Mouse (Mus musculus) CH12.LX (cell line): ENCODE measurements at regions not wholly inside any gene's neighbourhood (a gene's known extent, or its start where the extent isn't known, plus 50 kb on each side); places are given as distances from the start of the nearest gene placed in this dataset.

Experiments used
- DNase-seq: peaks from one replicate; pipeline ENCODE4 v3.0.0-alpha.2; 2013; ENCODE audit errors: extremely low read depth
- H3K27ac ChIP-seq: 2 replicates; pipeline ENCODE4 v1.5.1; 2012; ENCODE audit warnings: low read depth, mild to moderate bottlenecking, control low read depth, moderate library complexity; ENCODE audit not compliant: insufficient read depth
- H3K27me3 ChIP-seq: replicated peaks from 2 replicates; pipeline ENCODE3; 2012; ENCODE audit warnings: inconsistent platforms
- H3K36me3 ChIP-seq, 2 experiments: replicated peaks in 1 of 2; 2 replicates each; pipeline versions ENCODE3 to v1.6.1; 2012; ENCODE audit warnings: inconsistent platforms in 1 of 2, low read length in 1 of 2, mild to moderate bottlenecking in 1 of 2, mixed read lengths in 1 of 2, moderate library complexity in 1 of 2; ENCODE audit not compliant: control insufficient read depth in 1 of 2, insufficient read depth in 1 of 2
- H3K4me1 ChIP-seq, 2 experiments: 2 replicates each; pipeline ENCODE4 v1.6.1; 2012; ENCODE audit warnings: inconsistent platforms in 1 of 2, moderate library complexity in 1 of 2; ENCODE audit not compliant: insufficient read depth in 2 of 2, control insufficient read depth in 1 of 2
- H3K4me2 ChIP-seq: 2 replicates; pipeline ENCODE4 v1.6.1; 2012; ENCODE audit warnings: low read depth, mild to moderate bottlenecking, control low read depth; ENCODE audit not compliant: poor library complexity, insufficient read depth, severe bottlenecking
- H3K4me3 ChIP-seq, 3 experiments: fragments of 150-350 bp in 1 of 3; sonication (generic) in 1 of 3; replicated peaks in 1 of 3; 2 replicates each; pipeline versions ENCODE3 to v1.5.1; 2011 to 2012; ENCODE audit warnings: low read depth in 2 of 3, low read length in 2 of 3, mild to moderate bottlenecking in 2 of 3, moderate library complexity in 2 of 3, control low read depth in 1 of 3, improper control_type of control experiment in 1 of 3, inconsistent platforms in 1 of 3, mixed read lengths in 1 of 3; ENCODE audit not compliant: poor library complexity in 1 of 3
- H3K79me2 ChIP-seq: replicated peaks from 2 replicates; pipeline ENCODE4 v1.6.1; 2012; ENCODE audit warnings: mild to moderate bottlenecking, moderate library complexity; ENCODE audit not compliant: control insufficient read depth, poor library complexity, insufficient read depth, severe bottlenecking; ENCODE audit errors: extremely low read depth
- H3K9ac ChIP-seq: 2 replicates; pipeline ENCODE4 v1.6.1; 2012; ENCODE audit warnings: low read depth, mild to moderate bottlenecking, control low read depth, moderate library complexity; ENCODE audit not compliant: insufficient read depth
- H3K9me3 ChIP-seq: replicated peaks from 2 replicates; pipeline ENCODE3; 2012; ENCODE audit warnings: low read length, inconsistent platforms, mixed read lengths
- BHLHE40 ChIP-seq: IDR thresholded peaks from 2 replicates; pipeline ENCODE4 v1.6.1; 2011; ENCODE audit warnings: mild to moderate bottlenecking, low read depth, low read length, improper control_type of control experiment
- CHD1 ChIP-seq: IDR thresholded peaks from 2 replicates; pipeline ENCODE4 v1.6.1; 2012; ENCODE audit warnings: low read depth, low read length, improper control_type of control experiment, inconsistent platforms
- CHD2 ChIP-seq: IDR thresholded peaks from 2 replicates; pipeline ENCODE4 v1.6.1; 2011; ENCODE audit warnings: low read length, improper control_type of control experiment
- E2F4 ChIP-seq: IDR thresholded peaks from 2 replicates; pipeline ENCODE4 v1.6.1; 2011; ENCODE audit warnings: low read depth, low read length, improper control_type of control experiment; ENCODE audit not compliant: insufficient replicate concordance
- ETS1 ChIP-seq: conservative IDR thresholded peaks from 2 replicates; pipeline ENCODE4 v1.6.1; 2012; ENCODE audit warnings: low read depth, mild to moderate bottlenecking, inconsistent platforms, low read length, improper control_type of control experiment, moderate library complexity
- HCFC1 ChIP-seq: IDR thresholded peaks from 2 replicates; pipeline ENCODE4 v1.6.1; 2012; ENCODE audit warnings: low read depth, mild to moderate bottlenecking, inconsistent platforms, low read length, improper control_type of control experiment
- JUN ChIP-seq: IDR thresholded peaks from 2 replicates; pipeline ENCODE4 v1.6.1; 2011; ENCODE audit warnings: low read depth, mild to moderate bottlenecking, low read length, improper control_type of control experiment, moderate library complexity; ENCODE audit not compliant: insufficient read depth
- JUND ChIP-seq: conservative IDR thresholded peaks from 2 replicates; pipeline ENCODE4 v1.6.1; 2011; ENCODE audit warnings: low read depth, low read length, improper control_type of control experiment
- MAFK ChIP-seq: IDR thresholded peaks from 2 replicates; pipeline ENCODE4 v1.6.1; 2011; ENCODE audit warnings: low read length, improper control_type of control experiment; ENCODE audit not compliant: insufficient replicate concordance
- MAZ ChIP-seq: IDR thresholded peaks from 2 replicates; pipeline ENCODE4 v1.6.1; 2012; ENCODE audit warnings: low read depth, mild to moderate bottlenecking, inconsistent platforms, low read length, improper control_type of control experiment, moderate library complexity
- MEF2A ChIP-seq: IDR thresholded peaks from 2 replicates; pipeline ENCODE4 v1.6.1; 2014; ENCODE audit warnings: low read depth, mild to moderate bottlenecking, inconsistent platforms, low read length, improper control_type of control experiment, borderline replicate concordance
- MXI1 ChIP-seq: IDR thresholded peaks from 2 replicates; pipeline ENCODE4 v1.6.1; 2011; ENCODE audit warnings: mild to moderate bottlenecking, low read depth, low read length, improper control_type of control experiment
- MYC ChIP-seq: IDR thresholded peaks from 2 replicates; pipeline ENCODE4 v1.6.1; 2011; ENCODE audit warnings: low read depth, mild to moderate bottlenecking, improper control_type of control experiment, low read length
- NELFE ChIP-seq: IDR thresholded peaks from 2 replicates; pipeline ENCODE4 v1.6.1; 2011; ENCODE audit warnings: low read depth, low read length, improper control_type of control experiment
- NRF1 ChIP-seq: IDR thresholded peaks from 2 replicates; pipeline ENCODE4 v1.6.1; 2014; ENCODE audit warnings: low read depth, mild to moderate bottlenecking, inconsistent platforms, low read length, improper control_type of control experiment, moderate library complexity
- PAX5 ChIP-seq: IDR thresholded peaks from 2 replicates; pipeline ENCODE4 v1.6.1; 2012; ENCODE audit warnings: low read length, inconsistent platforms, mixed read lengths
- RAD21 ChIP-seq: IDR thresholded peaks from 2 replicates; pipeline ENCODE4 v1.6.1; 2011; ENCODE audit warnings: low read depth, mild to moderate bottlenecking, low read length, improper control_type of control experiment, moderate library complexity
- RCOR1 ChIP-seq: conservative IDR thresholded peaks from 2 replicates; pipeline ENCODE4 v1.6.1; 2012; ENCODE audit warnings: low read depth, mild to moderate bottlenecking, inconsistent platforms, low read length, improper control_type of control experiment
- SMC3 ChIP-seq: IDR thresholded peaks from 2 replicates; pipeline ENCODE4 v1.6.1; 2011; ENCODE audit warnings: low read depth, low read length, improper control_type of control experiment
- TBP ChIP-seq: conservative IDR thresholded peaks from 2 replicates; pipeline ENCODE4 v1.6.1; 2011; ENCODE audit warnings: low read depth, low read length, improper control_type of control experiment
- USF1 ChIP-seq: IDR thresholded peaks from 2 replicates; pipeline ENCODE4 v1.6.1; 2014; ENCODE audit warnings: low read depth, mild to moderate bottlenecking, inconsistent platforms, low read length, improper control_type of control experiment
- ZMIZ1 ChIP-seq: IDR thresholded peaks from 2 replicates; pipeline ENCODE4 v1.6.1; 2012; ENCODE audit warnings: low read depth, mild to moderate bottlenecking, inconsistent platforms, low read length, improper control_type of control experiment
- ZNF384 ChIP-seq: IDR thresholded peaks from 2 replicates; pipeline ENCODE4 v1.6.1; 2012; ENCODE audit warnings: low read depth, low read length, improper control_type of control experiment, inconsistent platforms
- dilution Hi-C: fragments of 300-500 bp; cut with MboI; formaldehyde crosslinking; loops from 2 replicates; pipeline ENCODE4 v1.14.3; 2020; ENCODE audit warnings: low sequenced_read_pairs; ENCODE audit not compliant: extremely low pct_unique_long_range_greater_than_20kb, extremely low pct_ligation_motif_present
- in situ Hi-C: fragments of 300-500 bp; cut with MboI; formaldehyde crosslinking; loops from 3 replicates; pipeline ENCODE4 v1.14.3; 2019; ENCODE audit warnings: low sequenced_read_pairs, low pct_ligation_motif_present, low pct_unique_long_range_greater_than_20kb, mixed read lengths

- in situ Hi-C loops (no loop called here), dilution Hi-C loops (no loop called here)
- Histone ChIP-seq H3K9ac (no peak overlapping the region), H3K4me2 (no peak overlapping the region), H3K4me1 (no peaks in the 10 kb centered on the region), H3K9me3 (no peaks in the 10 kb centered on the region), H3K27ac (no peak overlapping the region), H3K79me2 (no peaks in the 10 kb centered on the region), H3K27me3 (peaks cover 81% of the 10 kb centered on the region), H3K4me3 (no peak overlapping the region), H3K36me3 (no peaks in the 10 kb centered on the region)
- no peak for TF ChIP-seq JUND
- no peak for TF ChIP-seq PAX5
- no peak for TF ChIP-seq CHD2
- TF ChIP-seq RCOR1: no peak
- TF ChIP-seq BHLHE40: no peak
- TF ChIP-seq CHD1: no peak
- TF ChIP-seq ZMIZ1: no peak
- no peak for TF ChIP-seq E2F4
- no peak for TF ChIP-seq USF1
- no peak for TF ChIP-seq ETS1
- TF ChIP-seq ZNF384: no peak
- no peak for TF ChIP-seq MAFK
- DNase-seq: no peak
Observed at GRCm38 (mm10) chr7:135898876-135899275, 182.7 kb upstream of the Mki67 start.

DNA sequence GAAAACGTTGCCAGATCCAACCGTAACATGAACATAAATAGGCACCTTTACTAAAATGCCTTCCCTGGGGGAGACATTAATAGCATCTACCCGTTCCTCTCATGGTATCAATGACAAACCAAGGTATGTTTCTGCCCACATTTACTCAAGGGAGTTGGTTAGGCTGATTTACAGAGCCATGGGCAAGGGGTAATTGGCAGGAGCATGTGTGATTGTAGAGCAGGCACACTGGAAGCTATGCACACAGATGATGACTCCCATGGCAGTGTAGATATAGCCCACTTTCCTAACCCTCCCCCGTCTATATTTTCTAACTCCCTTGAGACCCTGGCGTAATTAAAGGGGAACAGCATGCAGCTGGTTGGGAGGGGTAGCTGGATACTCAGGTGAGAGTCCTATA lies 183.6 kb upstream of the Mki67 start:
- Histone ChIP-seq H3K9me3 (no peaks in the 10 kb centered on the region), H3K4me3 (no peak overlapping the region), H3K9ac (no peak overlapping the region)
- in situ Hi-C loops: no loop called here
- DNase-seq: no peak
- TF ChIP-seq MXI1 (no peak), JUN (no peak), RAD21 (no peak), HCFC1 (no peak), MEF2A (no peak), JUND (no peak), NELFE (no peak), ZNF384 (no peak), SMC3 (no peak), NRF1 (no peak), E2F4 (no peak), TBP (no peak), ZMIZ1 (no peak), MYC (no peak), MAZ (no peak), ETS1 (no peak)
- TF ChIP-seq, all 38 proteins: peak for 0
- H3K36me3 ChIP-seq: no peaks in the 10 kb centered on the region
- H3K4me2 ChIP-seq: no peak overlapping the region
- no peak overlapping the region for H3K27ac ChIP-seq
- H3K4me1 ChIP-seq: no peaks in the 10 kb centered on the region
- H3K27me3 ChIP-seq: peaks cover 86% of the 10 kb centered on the region
- H3K79me2 ChIP-seq: no peaks in the 10 kb centered on the region
- dilution Hi-C loops: no loop called here
